Mouse (Mus musculus) brain, embryonic 14.5 days (tissue): ENCODE data around the gene Endod1. TPM values are rescaled to one million over a fixed set of nuclear protein-coding genes. Genes with fewer than 3 reads are reported as not detected.

Source experiments
- DNase-seq: peaks from one replicate; pipeline ENCODE4 v3.0.0-alpha.2; 2011; ENCODE audit warnings: low read depth
- CTCF ChIP-seq: fragments of 200-500 bp; IDR thresholded peaks from 2 replicates; pipeline ENCODE4 v1.5.1; 2012; ENCODE audit warnings: inconsistent platforms, mild to moderate bottlenecking, moderate library complexity, borderline replicate concordance; ENCODE audit not compliant: insufficient read depth, insufficient read length; ENCODE audit errors: extremely low read depth
- POLR2A ChIP-seq: fragments of 200-500 bp; IDR thresholded peaks from 2 replicates; pipeline ENCODE4 v1.6.1; 2012; ENCODE audit warnings: mild to moderate bottlenecking, inconsistent platforms, borderline replicate concordance; ENCODE audit not compliant: poor library complexity, insufficient read depth, insufficient read length, severe bottlenecking; ENCODE audit errors: extremely low read depth
- polyA plus RNA-seq: library from polyadenylated mRNA; depleted of rRNA; stranded (reverse); fragments of >200 nt; gene quantifications from 2 replicates; pipeline ENCODE4 v1.2.3, GENCODE M21; 2012

Endod1 gene
- polyA plus RNA-seq, 1 experiment, result 16.1 TPM

DNA sequence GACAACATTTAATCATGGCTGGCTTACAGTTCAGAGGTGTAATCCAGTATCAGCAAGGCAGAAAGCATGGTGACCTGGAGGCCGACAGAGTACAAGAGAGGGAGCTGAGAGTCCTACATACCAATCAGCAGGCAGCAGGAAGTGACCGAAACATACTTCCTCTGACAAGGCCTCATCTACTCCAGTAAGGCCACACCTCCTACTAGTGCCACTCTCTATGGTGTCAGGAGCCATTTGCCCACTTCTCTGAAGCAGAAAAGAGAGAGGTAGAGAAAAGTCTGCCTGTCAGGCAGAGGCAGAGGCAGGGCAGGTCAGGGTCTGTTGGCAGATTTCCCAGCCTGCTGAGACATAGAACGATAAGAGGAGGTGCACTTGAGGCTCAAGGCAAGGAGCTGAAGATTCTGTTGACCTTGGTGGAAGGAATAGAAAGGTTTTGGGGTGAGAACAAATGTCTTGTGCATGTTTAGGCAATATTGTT, 10.6 kb upstream of the Endod1 start:
- TF ChIP-seq POLR2A (no peak), CTCF (no peak)
- no peak for DNase-seq

DNA sequence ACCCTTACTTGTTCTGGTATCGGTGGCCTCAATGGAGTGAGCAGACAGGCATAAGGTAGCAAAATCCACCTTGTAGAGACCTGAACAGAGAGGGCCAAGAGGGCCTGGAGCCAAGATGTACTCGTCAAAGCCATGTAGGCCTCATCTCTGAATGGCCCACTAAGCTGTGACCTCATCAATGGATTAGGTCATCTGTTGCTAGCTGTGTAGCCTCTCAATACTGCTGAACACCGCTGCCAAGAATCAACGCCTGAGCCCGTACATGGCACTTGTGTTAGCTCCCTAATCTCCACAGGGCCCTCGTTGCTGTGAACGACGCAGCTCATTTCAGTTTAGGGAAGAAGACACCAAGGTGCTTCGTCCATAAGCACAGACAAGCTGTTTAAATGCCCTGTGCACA, 10.0 kb upstream of the Endod1 start:
- TF ChIP-seq POLR2A (no peak), CTCF (no peak)
- DNase-seq, result no peak

DNA sequence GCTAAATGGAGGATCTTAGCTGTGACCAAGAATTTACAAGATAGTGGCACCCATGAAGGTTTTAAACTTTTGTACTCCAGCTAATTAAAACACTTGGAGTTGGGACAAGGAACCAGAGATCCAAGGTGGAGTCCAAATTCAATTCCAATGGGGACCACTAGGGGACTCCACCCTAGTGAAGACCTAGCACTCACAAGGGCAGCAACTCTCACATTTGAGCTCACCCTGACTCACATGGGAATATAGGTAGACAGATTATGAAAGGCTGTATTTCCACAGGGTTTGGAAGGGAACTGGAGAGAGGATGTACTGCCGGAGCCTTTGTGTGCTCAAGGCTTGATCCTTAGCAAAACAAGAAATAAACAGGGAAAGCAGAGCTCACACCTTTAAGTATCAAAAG, 9.0 kb upstream of the Endod1 start:
- no peak for DNase-seq
- TF ChIP-seq CTCF (peak; percentile 37; the same call in 1 of the 2 replicates), POLR2A (no peak)

DNA sequence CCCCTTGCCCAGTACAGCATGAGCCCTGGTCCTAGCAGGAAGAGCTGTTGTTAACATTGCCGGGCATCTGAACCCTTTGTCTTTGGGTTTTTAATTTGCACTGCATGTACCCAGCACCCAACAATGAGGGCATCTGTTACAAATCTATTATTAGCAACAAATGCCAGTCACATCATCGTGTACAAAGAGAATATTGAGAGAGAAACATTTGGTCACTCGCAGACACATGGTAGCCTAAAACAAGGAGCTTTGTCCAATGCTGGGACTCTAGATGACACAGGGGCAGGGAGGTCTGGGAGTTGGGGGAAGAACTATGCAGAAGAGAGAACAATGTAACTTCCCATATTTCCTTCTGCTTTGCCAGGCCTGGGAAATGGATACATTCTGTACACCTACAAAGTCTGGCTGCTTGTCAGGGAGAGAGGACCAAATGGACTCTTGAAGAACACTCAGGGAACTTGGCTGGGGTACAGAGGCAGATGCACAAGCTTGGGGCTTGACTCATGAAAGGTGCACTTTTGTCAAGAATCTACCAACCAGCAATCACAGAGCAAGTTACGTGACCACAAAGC, 7.8 kb upstream of the Endod1 start:
- TF ChIP-seq POLR2A (no peak), CTCF (no peak)
- DNase-seq, result peak; percentile 40

DNA sequence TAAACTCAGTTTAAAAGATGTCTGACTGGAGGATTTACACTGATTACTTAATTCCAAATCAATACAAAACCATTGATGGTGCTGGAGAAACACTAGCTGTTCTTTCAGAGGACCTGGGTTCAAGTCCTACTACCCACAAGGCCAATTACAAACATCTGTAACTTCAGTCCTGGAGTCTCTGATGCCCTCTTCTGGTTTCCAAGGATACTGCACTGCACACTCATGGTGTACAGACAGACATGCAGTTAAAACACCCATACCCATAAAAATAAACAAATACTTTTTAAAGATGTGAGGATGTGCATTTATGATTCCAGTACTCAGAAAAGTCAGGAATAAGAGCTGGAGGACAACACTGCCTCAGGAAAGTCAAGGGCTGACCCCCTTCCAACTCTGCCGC, 6.7 kb upstream of the Endod1 start:
- TF ChIP-seq POLR2A (no peak), CTCF (peak; percentile 31; the same call in 1 of the 2 replicates)
- DNase-seq, result no peak

DNA sequence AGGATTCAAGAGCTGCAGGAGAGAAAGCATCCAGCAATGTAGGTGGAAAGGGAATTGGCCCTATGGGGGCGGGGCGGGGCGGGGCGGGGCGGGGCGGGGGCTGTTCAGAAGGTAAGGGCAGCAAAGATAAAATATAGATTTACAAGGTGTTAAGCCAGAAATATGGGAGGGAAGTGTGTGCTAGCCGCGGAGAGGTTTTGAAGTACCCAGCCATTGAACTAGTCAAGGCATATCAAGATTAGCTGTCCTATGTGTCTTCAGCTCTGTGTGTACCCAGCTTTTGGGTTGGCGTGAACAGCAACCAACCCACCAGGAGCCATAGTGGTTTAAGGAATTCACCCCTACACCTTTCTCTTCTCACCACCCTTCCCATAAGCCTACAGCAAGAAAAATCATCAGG, 5.5 kb upstream of the Endod1 start:
- no peak for DNase-seq
- TF ChIP-seq POLR2A, result no peak
- no peak for TF ChIP-seq CTCF

DNA sequence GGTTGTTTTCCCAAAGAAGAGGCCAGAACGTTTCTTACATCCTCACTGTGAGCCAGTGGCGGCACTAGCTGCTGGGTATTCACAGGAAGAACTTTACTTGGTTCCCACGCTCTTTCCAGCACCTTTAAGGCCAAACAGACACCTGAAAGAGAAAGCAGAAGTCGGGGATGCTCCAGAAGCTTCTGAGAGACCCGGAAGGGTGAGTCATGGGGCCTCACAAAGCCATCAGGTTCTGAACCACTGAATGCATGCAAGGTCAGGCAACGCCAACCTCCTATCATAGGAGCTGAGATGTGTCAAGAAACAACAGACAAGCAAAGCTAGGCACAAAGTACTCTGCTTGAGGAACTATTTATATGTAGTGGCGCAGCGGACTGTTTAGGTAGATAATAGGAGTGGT, 4.4 kb upstream of the Endod1 start:
- no peak for TF ChIP-seq CTCF
- TF ChIP-seq POLR2A, result no peak
- no peak for DNase-seq

DNA sequence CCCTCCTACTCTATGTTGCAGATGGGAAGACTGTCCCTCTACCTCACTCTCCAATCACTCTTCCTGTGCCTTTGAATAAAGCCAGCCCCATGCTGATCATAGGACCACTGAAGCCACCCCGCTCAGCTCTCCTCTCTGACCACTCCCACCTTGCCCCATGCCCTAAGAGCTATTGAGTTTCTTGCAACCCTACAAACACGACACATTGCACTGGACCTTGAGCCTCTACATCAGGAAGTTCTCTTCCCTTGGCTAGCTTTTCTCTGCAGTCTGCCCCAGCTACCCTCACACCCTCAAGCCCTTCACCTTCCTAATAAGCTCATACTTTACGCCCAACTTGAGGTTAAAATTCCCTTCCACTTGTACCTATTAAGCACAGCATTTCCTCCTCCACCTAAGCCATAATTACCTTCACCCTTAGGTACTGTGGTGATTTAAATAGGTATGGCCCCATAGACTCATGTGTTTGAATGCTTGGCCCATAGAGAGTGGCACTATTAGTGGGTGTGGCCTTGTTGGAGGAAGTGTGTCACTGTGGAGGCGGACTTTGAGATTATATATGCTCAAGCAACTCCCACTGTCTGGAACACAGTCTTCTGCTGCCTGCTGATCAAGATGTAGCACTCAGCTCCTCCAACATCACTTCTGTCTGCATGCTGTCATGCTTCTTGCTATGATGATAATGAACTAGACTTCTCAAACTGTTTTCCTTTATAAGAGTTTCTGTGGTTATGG, 2.0 kb upstream of the Endod1 start:
- no peak for DNase-seq
- no peak for TF ChIP-seq CTCF
- no peak for TF ChIP-seq POLR2A

DNA sequence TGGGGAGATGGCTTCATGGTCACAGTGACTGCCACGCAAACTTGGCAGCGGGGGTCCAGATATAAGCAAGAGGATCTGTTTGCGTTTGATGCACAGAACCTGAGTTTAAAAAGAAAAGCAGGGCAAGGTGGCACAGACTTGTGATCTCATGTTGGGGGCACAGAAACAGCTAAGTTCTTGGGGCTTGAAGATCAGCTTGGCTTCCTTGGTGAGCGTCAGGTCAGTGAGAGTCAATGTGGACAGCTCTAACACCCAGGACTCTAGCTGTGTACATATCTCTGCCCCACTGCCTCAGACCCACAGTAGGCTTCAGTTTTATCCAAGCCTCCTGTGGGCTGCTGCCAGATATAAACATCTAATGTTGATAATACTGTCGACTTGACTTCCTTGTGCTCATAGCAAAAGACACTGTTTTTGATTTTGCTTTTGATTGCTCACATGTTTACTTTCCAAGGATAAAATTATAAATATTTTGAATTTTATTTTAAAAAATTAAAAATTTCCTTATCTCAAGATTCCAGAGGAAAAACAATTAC, 1.0 kb upstream of the Endod1 start:
- TF ChIP-seq CTCF (no peak), POLR2A (no peak)
- no peak for DNase-seq

DNA sequence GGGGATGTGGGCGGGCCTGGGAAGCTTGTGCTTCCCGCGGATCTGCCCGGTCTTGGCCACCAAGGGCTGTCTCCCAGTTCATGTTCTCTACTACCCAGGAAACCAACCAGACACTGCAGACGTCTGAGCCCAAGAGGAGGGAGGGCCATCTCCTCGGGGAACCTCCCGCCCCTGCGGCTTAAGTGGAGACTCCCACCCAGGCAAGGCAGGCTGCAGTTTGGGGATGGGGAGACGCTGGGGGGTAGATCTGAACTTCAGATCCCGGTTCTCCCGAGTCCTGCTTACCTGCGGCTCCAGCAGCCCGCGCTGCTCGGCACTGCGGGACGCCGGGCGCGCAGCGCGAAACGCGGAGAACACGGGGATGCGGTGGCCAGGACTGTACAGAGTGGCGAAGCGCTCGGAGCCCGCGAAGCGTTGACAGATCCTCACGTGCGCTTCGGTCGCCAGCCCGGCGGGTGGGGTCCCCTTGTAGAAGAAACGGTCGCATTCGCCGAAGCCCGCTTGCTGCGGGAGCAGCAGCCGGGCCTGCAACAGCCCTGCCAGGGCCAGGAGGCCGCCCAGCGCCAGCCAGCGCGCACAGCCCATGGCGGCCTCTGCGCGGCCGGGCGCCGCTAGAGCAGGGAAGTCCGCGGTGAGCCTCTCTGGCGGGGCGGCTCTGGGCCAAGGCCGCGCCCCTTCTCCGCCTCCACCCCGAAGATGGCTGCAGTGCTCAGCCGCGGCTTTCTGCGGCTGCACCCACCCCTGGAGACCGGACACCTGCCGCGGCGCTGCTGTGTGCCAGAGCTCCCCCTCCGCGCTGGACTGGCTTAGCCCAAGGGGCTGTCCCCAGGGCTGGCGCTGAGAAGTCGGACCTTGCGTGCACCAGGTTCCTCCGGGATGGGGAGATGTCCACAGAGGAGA, 671 bp downstream of the Endod1 start:
- TF ChIP-seq POLR2A (peak; percentile 79), CTCF (0 out of 2 replicates have a peak, but pooled peaks have one; percentile 2)
- peak; percentile 85 for DNase-seq
